Mouse (Mus musculus) layer of hippocampus, postnatal 10 days (tissue): ENCODE results near the gene Ctf2. TPM values are rescaled to one million over a fixed set of nuclear protein-coding genes. Genes with fewer than 3 reads are reported as not detected.
A peak's percentile ranks its signal among the peaks of the same experiment; 100 is the strongest.

ENCODE experiments used
- DNase-seq, 2 experiments: peaks; one replicate each; pipeline ENCODE4 v3.0.0; 2021; ENCODE audit warnings: low spot score in 2 of 2
- microRNA-seq, 2 experiments: library from miRNA; unstranded; fragments of <30 nt; microRNA quantifications; one replicate each; pipeline ENCODE4 v1.2.0; 2021
- total RNA-seq, 2 experiments: library from RNA; stranded (reverse); gene quantifications; 2 replicates each; pipeline ENCODE4 v1.2.3; 2021

Ctf2 gene
- total RNA-seq, 2 experiments from 2014 or later, result not detected

GRCm38 (mm10) chr7:127688935-127689334 lies 43.0 kb downstream of the Ctf2 start:
- no peak for DNase-seq

GRCm38 (mm10) chr7:127686740-127687449 lies 45.1 kb downstream of the Ctf2 start:
- no peak for DNase-seq

- no peak for DNase-seq
Measured at GRCm38 (mm10) chr7:127685304-127686018, 46.5 kb downstream of the Ctf2 start.

GRCm38 (mm10) chr7:127681888-127682553 lies 49.9 kb downstream of the Ctf2 start:
- DNase-seq, result no peak

GRCm38 (mm10) chr7:127680541-127680940 lies 51.4 kb downstream of the Ctf2 start:
- no peak for DNase-seq

- no peak for DNase-seq
Measured at GRCm38 (mm10) chr7:127678811-127679210, 53.2 kb downstream of the Ctf2 start.

GRCm38 (mm10) chr7:127677609-127678008 lies 54.4 kb downstream of the Ctf2 start:
- DNase-seq, result no peak

- peak; percentile 50 to 56 for DNase-seq
Measured at GRCm38 (mm10) chr7:127677077-127677476, 54.9 kb downstream of the Ctf2 start.

- DNase-seq, result peak in 1 of 2 experiments; percentile 32
Measured at GRCm38 (mm10) chr7:127675391-127675811, 56.6 kb downstream of the Ctf2 start.

GRCm38 (mm10) chr7:127674977-127675376 lies 57.0 kb downstream of the Ctf2 start:
- DNase-seq, result peak; percentile 88 to 91

GRCm38 (mm10) chr7:127672776-127673175 lies 59.2 kb downstream of the Ctf2 start:
- no peak for DNase-seq

- no peak for DNase-seq
Measured at GRCm38 (mm10) chr7:127671880-127672774, 59.8 kb downstream of the Ctf2 start.

Small RNAs within 50 kb of the gene (microRNA-seq; reads per million reads assigned to microRNA genes)
- 0 reads per million in 2 experiments for gene Mir762

Other genes starting within 250 kb of the Ctf2 start
- gene Srcap, start 220.2 kb downstream of the Ctf2 start, total RNA-seq, result 100 to 1,000 TPM; 109 to 111 TPM
- 10 to 100 TPM; 11.2 to 19.2 TPM for gene Gm42715, start 212.6 kb downstream of the Ctf2 start, total RNA-seq
- gene Tmem265, start 170.8 kb downstream of the Ctf2 start, total RNA-seq, result 1 to 10 TPM in 1 of 2 experiments, under 1 TPM in 1; 0.80 to 2.4 TPM
- gene Phkg2, start 158.8 kb downstream of the Ctf2 start, total RNA-seq, result 10 to 100 TPM; 69.4 to 76.3 TPM
- gene Ccdc189, start 143.6 kb downstream of the Ctf2 start, total RNA-seq, result 10 to 100 TPM; 10.5 to 11.2 TPM
- 10 to 100 TPM; 70.6 to 71.3 TPM for gene Rnf40, start 143.4 kb downstream of the Ctf2 start, total RNA-seq
- 10 to 100 TPM; 25.1 to 31.8 TPM for gene Zfp629, start 116.4 kb downstream of the Ctf2 start, total RNA-seq
- gene Bcl7c, start 23.2 kb downstream of the Ctf2 start, total RNA-seq, result 10 to 100 TPM; 38.6 TPM
- 1 to 10 TPM; 4.3 to 5.3 TPM for gene Ctf1, start 19.4 kb downstream of the Ctf2 start, total RNA-seq
- 10 to 100 TPM; 86.8 to 92.2 TPM for gene Fbxl19, start 12.4 kb upstream of the Ctf2 start, total RNA-seq
- 10 to 100 TPM; 18.5 to 19.1 TPM for gene Orai3, start 37.6 kb upstream of the Ctf2 start, total RNA-seq
- gene Setd1a, start 44.5 kb upstream of the Ctf2 start, total RNA-seq, result 10 to 100 TPM; 35.5 to 40.3 TPM
- 1 to 10 TPM; 2.9 to 4.6 TPM for gene Gm49388, start 53.4 kb upstream of the Ctf2 start, total RNA-seq
- gene Hsd3b7, start 68.4 kb upstream of the Ctf2 start, total RNA-seq, result 1 to 10 TPM; 4.8 to 5.1 TPM
- 10 to 100 TPM; 46.9 to 53.6 TPM for gene Stx4a, start 92.1 kb upstream of the Ctf2 start, total RNA-seq
- gene Stx1b, start 92.4 kb upstream of the Ctf2 start, total RNA-seq, result 100 to 1,000 TPM; 292 to 296 TPM
- 10 to 100 TPM; 28.6 to 30.2 TPM for gene Zfp646, start 144.1 kb upstream of the Ctf2 start, total RNA-seq
- gene Zfp668, start 144.7 kb upstream of the Ctf2 start, total RNA-seq, result 10 to 100 TPM; 22.9 to 25.3 TPM
- gene Prss53, start 158.8 kb upstream of the Ctf2 start, total RNA-seq, result 1 to 10 TPM in 1 of 2 experiments, under 1 TPM in 1; 0.96 to 1.1 TPM
- gene Gm21974, start 163.3 kb upstream of the Ctf2 start, total RNA-seq, result not detected
- 10 to 100 TPM; 25.0 to 26.3 TPM for gene Vkorc1, start 163.5 kb upstream of the Ctf2 start, total RNA-seq
- gene Bckdk, start 171.9 kb upstream of the Ctf2 start, total RNA-seq, result 10 to 100 TPM; 45.9 to 48.6 TPM
- gene Kat8, start 180.3 kb upstream of the Ctf2 start, total RNA-seq, result 10 to 100 TPM; 25.8 to 28.2 TPM
- gene Prss8, start 197.9 kb upstream of the Ctf2 start, total RNA-seq, result 1 to 10 TPM; 1.7 to 1.8 TPM
- 10 to 100 TPM; 15.0 to 17.0 TPM for gene Prss36, start 214.6 kb upstream of the Ctf2 start, total RNA-seq
- gene Fus, start 235.3 kb upstream of the Ctf2 start, total RNA-seq, result 100 to 1,000 TPM; 423 to 445 TPM